Mouse (Mus musculus) MEL (cell line): ENCODE results near the gene G6pc3.

Experiments
- CHD1 ChIP-seq: IDR thresholded peaks from 2 replicates; pipeline ENCODE4 v1.6.1; 2012; ENCODE audit warnings: low read depth, mild to moderate bottlenecking, inconsistent platforms, low read length, improper control_type of control experiment
- CTCF ChIP-seq, 3 experiments: IDR thresholded peaks in 2 of 3; conservative IDR thresholded peaks in 1 of 3; 2 replicates each; pipeline ENCODE4 v1.5.1; 2011 to 2012; ENCODE audit warnings: low read length in 3 of 3, low read depth in 2 of 3, mild to moderate bottlenecking in 2 of 3, improper control_type of control experiment in 1 of 3, inconsistent platforms in 1 of 3, mixed read lengths in 1 of 3, moderate library complexity in 1 of 3; ENCODE audit not compliant: control insufficient read depth in 1 of 3, insufficient read depth in 1 of 3, poor library complexity in 1 of 3, severe bottlenecking in 1 of 3
- EP300 ChIP-seq, 2 experiments: IDR thresholded peaks; 2 replicates each; pipeline ENCODE4 v1.6.1; 2011; ENCODE audit warnings: improper control_type of control experiment in 2 of 2, low read length in 2 of 2, low read depth in 1 of 2, mild to moderate bottlenecking in 1 of 2
- GATA1 ChIP-seq: IDR thresholded peaks from 2 replicates; pipeline ENCODE4 v1.6.1; 2011; ENCODE audit warnings: low read depth, low read length, improper control_type of control experiment
- HCFC1 ChIP-seq: IDR thresholded peaks from 2 replicates; pipeline ENCODE4 v1.6.1; 2012; ENCODE audit warnings: low read depth, mild to moderate bottlenecking, inconsistent platforms, low read length, improper control_type of control experiment, moderate library complexity
- MYC ChIP-seq: IDR thresholded peaks from 2 replicates; pipeline ENCODE4 v1.6.1; 2011; ENCODE audit warnings: low read depth, mild to moderate bottlenecking, low read length, improper control_type of control experiment, moderate library complexity
- POLR2AphosphoS2 ChIP-seq: IDR thresholded peaks from 2 replicates; pipeline ENCODE4 v1.6.1; 2011; ENCODE audit warnings: low read length, improper control_type of control experiment
- RAD21 ChIP-seq: IDR thresholded peaks from 2 replicates; pipeline ENCODE4 v1.6.1; 2011; ENCODE audit warnings: mild to moderate bottlenecking, low read depth, low read length, improper control_type of control experiment
- TAL1 ChIP-seq: IDR thresholded peaks from 2 replicates; pipeline ENCODE4 v1.6.1; 2012; ENCODE audit warnings: mild to moderate bottlenecking, inconsistent platforms, low read length, moderate library complexity, mixed read lengths
- UBTF ChIP-seq: IDR thresholded peaks from 2 replicates; pipeline ENCODE4 v1.6.1; 2012; ENCODE audit warnings: low read depth, mild to moderate bottlenecking, inconsistent platforms, low read length, improper control_type of control experiment, moderate library complexity, borderline replicate concordance; ENCODE audit not compliant: insufficient read depth
- USF1 ChIP-seq: IDR thresholded peaks from 2 replicates; pipeline ENCODE4 v1.6.1; 2014; ENCODE audit warnings: low read depth, mild to moderate bottlenecking, inconsistent platforms, low read length, improper control_type of control experiment, moderate library complexity
- ZMIZ1 ChIP-seq: IDR thresholded peaks from 2 replicates; pipeline ENCODE4 v1.6.1; 2012; ENCODE audit warnings: low read depth, mild to moderate bottlenecking, inconsistent platforms, low read length, improper control_type of control experiment, moderate library complexity

DNA sequence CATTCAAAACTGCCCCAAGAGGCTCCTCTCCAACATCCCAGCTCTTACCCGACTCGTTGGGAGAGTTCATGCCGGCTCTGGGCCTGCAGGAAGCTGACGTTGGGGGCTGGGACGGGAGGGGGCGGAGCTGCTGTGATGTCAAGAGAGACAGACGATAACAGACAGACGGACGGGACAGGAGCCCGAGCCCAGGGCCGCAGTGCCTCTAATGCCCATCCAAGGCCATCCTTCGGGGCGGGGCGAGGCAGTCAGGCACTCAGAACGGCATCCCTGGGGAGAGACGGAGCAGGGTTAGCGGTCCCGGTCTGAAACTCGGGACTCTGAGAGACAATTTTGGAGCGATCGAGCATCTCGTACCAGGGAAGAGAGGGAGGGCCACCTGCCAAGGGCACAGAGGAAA is 35.3 kb downstream of the G6pc3 start:
- TF ChIP-seq CTCF (IDR thresholded peaks at IDR 0.05 in 2 of 3, conservative IDR thresholded peaks at IDR 0.05 in 1 of 3; ENCODE audit: control insufficient read depth in 1 of 3, insufficient read depth in 1 of 3, low read depth in 2 of 3, low read length in 3 of 3, poor library complexity in 1 of 3, severe bottlenecking in 1 of 3) = no peak
- TF ChIP-seq MYC = no peak
- no peak for TF ChIP-seq RAD21
- no peak for TF ChIP-seq ZMIZ1
- TF ChIP-seq TAL1 = no peak
- TF ChIP-seq HCFC1 = no peak
- no peak for TF ChIP-seq GATA1
- no peak for TF ChIP-seq UBTF
- no peak for TF ChIP-seq USF1
- no peak for TF ChIP-seq POLR2AphosphoS2
- TF ChIP-seq EP300 (IDR thresholded peaks at IDR 0.05; ENCODE audit: low read depth in 1 of 2, low read length in 2 of 2) = no peak
- TF ChIP-seq CHD1 = no peak
